Comparison of ENCODE assay signal across 12 mouse cellular contexts in the genomic region with DNA sequence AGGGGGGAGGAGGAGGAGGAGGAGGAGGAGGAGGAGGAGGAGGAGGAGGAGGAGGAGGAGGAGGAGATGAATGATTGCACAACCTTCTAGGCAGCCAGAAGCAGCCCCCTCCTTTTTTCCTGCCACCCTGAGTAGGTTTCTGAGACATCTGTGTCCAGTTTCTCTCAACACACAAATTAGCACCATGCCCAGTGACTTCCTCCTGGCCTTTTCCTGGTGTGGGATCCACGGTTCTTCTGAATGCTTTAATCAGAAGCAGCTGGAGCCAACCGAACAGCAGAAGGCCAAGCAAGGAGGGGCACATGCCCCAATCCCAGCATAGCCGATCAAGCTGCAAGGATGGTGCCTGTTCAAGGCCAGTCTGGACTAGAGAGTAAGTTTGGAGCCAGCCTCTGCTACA. TPM values are rescaled to one million over a fixed set of nuclear protein-coding genes. Genes with fewer than 3 reads are reported as not detected.
A peak's percentile ranks its signal among the peaks of the same experiment; 100 is the strongest.
DNase-seq lines count a peak whose midpoint lies in the region; ATAC-seq and TF ChIP-seq lines count a peak whose summit lies in the region.
"Had no signal": no experiment of that assay in that cellular context is flagged by ENCODE, and none has a peak within 500 bp of the region (broad histone marks: within the 10 kb centered on the region; RNA-seq: fewer than 3 reads in every experiment).

No protein-coding gene starts in this region.

- H3K4me1 ChIP-seq in embryonic facial prominence, embryonic 12.5 days, result 0 out of 2 replicates have a peak, but pooled peaks cover 6% of the 10 kb centered on the region
- no peaks in the 10 kb centered on the region for H3K4me1 ChIP-seq in limb, embryonic 14.5 days (ENCODE audit: control insufficient read depth, insufficient read depth, low read length)

- intact Hi-C loops in left cerebral cortex, postnatal 25 days (cut with DNase I), result no loop called here

- no peak overlapping the region for H3K9ac ChIP-seq in embryonic facial prominence, embryonic 12.5 days
- H3K9ac ChIP-seq in limb, embryonic 14.5 days (ENCODE audit: low read depth, low read length, severe bottlenecking), result peak overlapping the region; percentile 40; the same call in 1 of the 2 replicates
- H3K9ac ChIP-seq: kidney, embryonic 15.5 days; lung, embryonic 14.5 days had no signal

- no peak overlapping the region for H3K4me2 ChIP-seq in embryonic facial prominence, embryonic 12.5 days (replicated peaks)
- no peak overlapping the region for H3K4me2 ChIP-seq in limb, embryonic 14.5 days (replicated peaks; ENCODE audit: low read depth, low read length, severe bottlenecking)
- H3K4me2 ChIP-seq: kidney, embryonic 15.5 days; lung, embryonic 14.5 days had no signal

- no peaks in the 10 kb centered on the region for H3K36me3 ChIP-seq in embryonic facial prominence, embryonic 12.5 days
- no peaks in the 10 kb centered on the region for H3K36me3 ChIP-seq in limb, embryonic 14.5 days (ENCODE audit: control insufficient read depth, insufficient read depth, low read length)
- H3K36me3 ChIP-seq: kidney, embryonic 15.5 days had no signal

- TF ChIP-seq POLR2A in limb, embryonic 14.5 days (IDR thresholded peaks at IDR 0.05; ENCODE audit: borderline replicate concordance, extremely low read depth, insufficient read depth, insufficient read length), result no peak

- no peak overlapping the region for H3K4me3 ChIP-seq in embryonic facial prominence, embryonic 12.5 days
- H3K4me3 ChIP-seq in limb, embryonic 14.5 days (replicated peaks; ENCODE audit: low read length), result no peak overlapping the region
- H3K4me3 ChIP-seq: kidney, embryonic 15.5 days had no signal

- H3K9me3 ChIP-seq in embryonic facial prominence, embryonic 12.5 days, result no peaks in the 10 kb centered on the region
- H3K9me3 ChIP-seq in limb, embryonic 14.5 days (ENCODE audit: control insufficient read depth, low read length), result no peaks in the 10 kb centered on the region
- H3K9me3 ChIP-seq: kidney, embryonic 15.5 days had no signal

- ATAC-seq in embryonic facial prominence, embryonic 12.5 days (ENCODE audit: insufficient number of reproducible peaks, insufficient read depth, low FRiP score, low TSS enrichment), result peak; percentile 77
- ATAC-seq in limb, embryonic 14.5 days (ENCODE audit: low FRiP score, low read depth), result no peak
- ATAC-seq in erythroid progenitor cell, adult 5-6 weeks (replicated peaks; ENCODE audit: low FRiP score, poor library complexity, severe bottlenecking), result no peak

- no peak overlapping the region for H3K27ac ChIP-seq in embryonic facial prominence, embryonic 12.5 days
- H3K27ac ChIP-seq in limb, embryonic 14.5 days (replicated peaks; ENCODE audit: low read depth, low read length), result no peak overlapping the region
- H3K27ac ChIP-seq: kidney, embryonic 15.5 days had no signal

- DNase-seq in 3T3-L1 (ENCODE audit: low read depth, low spot score), result peak; percentile 49
- DNase-seq in 416B (ENCODE audit: low read depth), result peak; percentile 28
- DNase-seq in limb, embryonic 14.5 days (ENCODE audit: low spot score), result no peak
- no peak for DNase-seq in B cell, adult 2 months
- DNase-seq in left cerebral cortex, postnatal 25 days (ENCODE audit: low spot score in 2 of 2), result no peak
- DNase-seq: adrenal gland, adult 2 months; cerebellum, adult 8-10 months; lung, embryonic 14.5 days had no signal

- H3K27me3 ChIP-seq in embryonic facial prominence, embryonic 12.5 days, result no peaks in the 10 kb centered on the region
- H3K27me3 ChIP-seq in limb, embryonic 14.5 days (ENCODE audit: control insufficient read depth, insufficient read depth, low read length), result no peaks in the 10 kb centered on the region
- H3K27me3 ChIP-seq: kidney, embryonic 15.5 days had no signal

- WGBS in embryonic facial prominence, embryonic 12.5 days, result 11% methylated on average over 3 of the region's 3 CpGs
- WGBS in limb, embryonic 14.5 days, result 14% methylated on average over 3 of the region's 3 CpGs

RNA-seq across cellular contexts. Expression of a gene that starts 5.9 kb away (rescaled TPM):
- 50.3 and 55.9 TPM in 2 replicates for polyA plus RNA-seq in embryonic facial prominence, embryonic 12.5 days (2016; fragmentation: Nextera tagmentation; extraction: Ambion mirVana)
- polyA plus RNA-seq in limb, embryonic 14.5 days (2012; rRNA removed), result 29.4 and 29.5 TPM in 2 replicates
- 45.1 and 45.5 TPM in 2 replicates for polyA plus RNA-seq in limb, embryonic 14.5 days (2014; fragmentation: Nextera tagmentation; extraction: Ambion mirVana)
- 10 to 100 TPM; 45.0 to 47.0 TPM for total RNA-seq in left cerebral cortex, postnatal 25 days (2021)
- total RNA-seq in erythroid progenitor cell, adult 5-6 weeks (2015; ENCODE audit: low replicate concordance), result 1.7 and 3.6 TPM in 2 replicates
- total RNA-seq in erythroid progenitor cell, adult 5-6 weeks (2017; ENCODE audit: low replicate concordance), result 3.3 TPM in 1 of 2 replicates, not detected in the other
- total RNA-seq: neutrophil, adult 5-6 weeks had no signal

Comparison
In these comparisons a context has a peak if more than half of its experiments do, and no peak if none do; other contexts are left out.
1. DNase-seq: peak in 3T3-L1 (single experiment) and 416B (single experiment); none in limb, embryonic 14.5 days (single experiment), B cell, adult 2 months (0 of 2) and left cerebral cortex, postnatal 25 days (0 of 2).
2. RNA of a gene that starts 5.9 kb away (total RNA-seq): 45.0 to 47.0 TPM in left cerebral cortex, postnatal 25 days; 1.7 to 3.6 TPM in erythroid progenitor cell, adult 5-6 weeks; every median in the first group is over 10 times any median in the second.